Mouse (Mus musculus): ENCODE data around the gene Phf21a.

DNA sequence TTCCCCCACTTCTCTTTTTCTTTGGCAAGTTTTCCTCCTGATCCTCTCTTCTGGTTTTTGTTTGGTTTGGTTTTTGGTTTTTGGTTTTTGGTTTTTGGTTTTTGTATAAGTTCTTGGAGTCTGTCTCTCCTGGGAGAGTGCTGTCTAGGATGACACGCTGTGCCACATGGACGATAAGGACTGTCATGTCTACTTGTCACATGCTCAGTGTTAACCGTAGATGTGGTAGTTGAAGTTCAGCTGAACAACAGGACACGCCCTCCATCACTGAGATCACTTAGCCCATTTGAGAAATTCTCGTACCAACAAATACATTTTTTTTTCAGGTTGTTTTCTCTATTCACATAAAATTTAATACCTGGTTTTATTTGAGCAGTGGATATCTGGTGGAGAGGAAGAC, 224.3 kb downstream of the Phf21a start:
- TF ChIP-seq POLR2A (IDR thresholded peaks at IDR 0.05; ENCODE audit: low read depth, low read length) (no peak), CTCF (conservative IDR thresholded peaks at IDR 0.05; ENCODE audit: insufficient read depth, insufficient read length, low read depth, low read length) (no peak)

All from kidney, adult 2 months (tissue).